17 mouse cellular contexts compared by ENCODE assay signal in genomic region chr14:21096279-21096678, GRCm38 (mm10). TPM values are rescaled to one million over a fixed set of nuclear protein-coding genes. Genes with fewer than 3 reads are reported as not detected.
DNase-seq lines count a peak whose midpoint lies in the region; ATAC-seq and TF ChIP-seq lines count a peak whose summit lies in the region.
"Had no signal": no experiment of that assay in that cellular context is flagged by ENCODE, and none has a peak within 500 bp of the region (broad histone marks: within the 10 kb centered on the region; RNA-seq: fewer than 3 reads in every experiment).

No protein-coding gene starts in this region.

- H3K27ac ChIP-seq in stomach, embryonic 15.5 days = peak overlapping the region; percentile 45; the same call in 1 of the 2 replicates
- H3K27ac ChIP-seq in stomach, postnatal 0 days (replicated peaks) = no peak overlapping the region
- H3K27ac ChIP-seq in intestine, postnatal 0 days (ENCODE audit: low read depth, low read length) = peak overlapping the region; percentile 64
- peak overlapping the region; percentile 80 for H3K27ac ChIP-seq in liver, postnatal 0 days (ENCODE audit: low read depth)
- H3K27ac ChIP-seq: embryonic facial prominence, embryonic 12.5 days; forebrain, embryonic 15.5 days; hindbrain, embryonic 10.5 days; hindbrain, embryonic 14.5 days had no signal

- H3K4me2 ChIP-seq in stomach, embryonic 15.5 days = no peak overlapping the region; the same call in 1 of the 2 replicates
- no peak overlapping the region for H3K4me2 ChIP-seq in stomach, postnatal 0 days (replicated peaks; ENCODE audit: low read depth)
- peak overlapping the region; percentile 41; the same call in 1 of the 2 replicates for H3K4me2 ChIP-seq in intestine, postnatal 0 days (replicated peaks; ENCODE audit: low read depth)
- H3K4me2 ChIP-seq in liver, postnatal 0 days (ENCODE audit: low read depth, low read length) = no peak overlapping the region
- H3K4me2 ChIP-seq: embryonic facial prominence, embryonic 12.5 days; forebrain, embryonic 15.5 days; heart, embryonic 12.5 days; hindbrain, embryonic 14.5 days had no signal

- H3K9ac ChIP-seq in stomach, embryonic 15.5 days = no peak overlapping the region
- H3K9ac ChIP-seq in stomach, postnatal 0 days (ENCODE audit: low read length) = no peak overlapping the region
- no peak overlapping the region for H3K9ac ChIP-seq in intestine, postnatal 0 days (ENCODE audit: low read depth, low read length)
- no peak overlapping the region for H3K9ac ChIP-seq in liver, postnatal 0 days (replicated peaks)
- H3K9ac ChIP-seq: embryonic facial prominence, embryonic 12.5 days; forebrain, embryonic 15.5 days; heart, embryonic 12.5 days; hindbrain, embryonic 14.5 days had no signal

- H3K36me3 ChIP-seq in stomach, embryonic 15.5 days = peaks cover 3% of the 10 kb centered on the region; the same call in 1 of the 2 replicates
- H3K36me3 ChIP-seq in stomach, postnatal 0 days (ENCODE audit: control insufficient read depth, insufficient read depth, low read length) = no peaks in the 10 kb centered on the region; the same call in 1 of the 2 replicates
- H3K36me3 ChIP-seq in intestine, postnatal 0 days (ENCODE audit: control insufficient read depth, insufficient read depth) = no peaks in the 10 kb centered on the region
- peaks cover 14% of the 10 kb centered on the region for H3K36me3 ChIP-seq in liver, postnatal 0 days (replicated peaks; ENCODE audit: insufficient read depth, low read length)

- H3K4me3 ChIP-seq in stomach, embryonic 15.5 days (replicated peaks) = no peak overlapping the region
- H3K4me3 ChIP-seq in stomach, postnatal 0 days (ENCODE audit: low read depth, low read length) = no peak overlapping the region
- H3K4me3 ChIP-seq in intestine, postnatal 0 days (ENCODE audit: low read depth, low read length) = no peak overlapping the region
- H3K4me3 ChIP-seq in liver, postnatal 0 days (ENCODE audit: low read depth, low read length) = no peak overlapping the region
- H3K4me3 ChIP-seq: embryonic facial prominence, embryonic 12.5 days; forebrain, embryonic 15.5 days; heart, embryonic 12.5 days; hindbrain, embryonic 10.5 days had no signal

- no peak for DNase-seq in stomach, postnatal 0 days (ENCODE audit: low spot score)
- no peak for DNase-seq in liver, postnatal 0 days
- DNase-seq in adrenal gland, postnatal 10 days = no peak
- no peak for DNase-seq in adrenal gland, postnatal 36 days
- DNase-seq in ovary, postnatal 36 days (ENCODE audit: low spot score) = no peak
- DNase-seq: cerebellum, adult 11 months; cerebellum, adult 9-10 months; cerebellum, postnatal 25 days; gastrocnemius, postnatal 36 days; heart, adult 18-20 months had no signal

- no peaks in the 10 kb centered on the region for H3K9me3 ChIP-seq in stomach, embryonic 15.5 days
- H3K9me3 ChIP-seq in stomach, postnatal 0 days (ENCODE audit: control insufficient read depth, low read length) = no peaks in the 10 kb centered on the region
- no peaks in the 10 kb centered on the region for H3K9me3 ChIP-seq in intestine, postnatal 0 days (ENCODE audit: control insufficient read depth)
- H3K9me3 ChIP-seq in liver, postnatal 0 days (ENCODE audit: low read length) = no peaks in the 10 kb centered on the region
- H3K9me3 ChIP-seq: embryonic facial prominence, embryonic 12.5 days; forebrain, embryonic 15.5 days; heart, embryonic 12.5 days; hindbrain, embryonic 10.5 days had no signal

- TF ChIP-seq EP300 in stomach, postnatal 0 days (optimal IDR thresholded peaks at IDR 0.05) = no peak
- TF ChIP-seq EP300 in liver, postnatal 0 days (IDR thresholded peaks at IDR 0.05; ENCODE audit: low read depth) = no peak

- no peak for TF ChIP-seq CTCF in stomach, postnatal 0 days (IDR thresholded peaks at IDR 0.05; ENCODE audit: low read depth)
- TF ChIP-seq CTCF in intestine, postnatal 0 days (IDR thresholded peaks at IDR 0.05; ENCODE audit: low read depth) = no peak
- TF ChIP-seq CTCF in liver, postnatal 0 days (IDR thresholded peaks at IDR 0.05; ENCODE audit: low read depth) = no peak

- ATAC-seq in stomach, embryonic 15.5 days (ENCODE audit: insufficient read depth, low FRiP score, low read depth) = no peak; the same call in 1 of the 2 replicates
- ATAC-seq in stomach, postnatal 0 days (ENCODE audit: low FRiP score, low TSS enrichment) = no peak
- ATAC-seq in intestine, postnatal 0 days = peak; percentile 29; the same call in 1 of the 2 replicates
- ATAC-seq in liver, postnatal 0 days = 0 out of 2 replicates have a peak, but pooled peaks have one; percentile 14
- ATAC-seq: forebrain, embryonic 15.5 days had no signal

- H3K4me1 ChIP-seq in stomach, embryonic 15.5 days = no peaks in the 10 kb centered on the region
- no peaks in the 10 kb centered on the region for H3K4me1 ChIP-seq in stomach, postnatal 0 days (replicated peaks; ENCODE audit: control insufficient read depth, insufficient read depth)
- H3K4me1 ChIP-seq in intestine, postnatal 0 days (replicated peaks; ENCODE audit: control insufficient read depth, insufficient read depth, low read length) = 0 out of 2 replicates have a peak, but pooled peaks cover 2% of the 10 kb centered on the region
- peaks cover 13% of the 10 kb centered on the region for H3K4me1 ChIP-seq in liver, postnatal 0 days (ENCODE audit: insufficient read depth)

- H3K27me3 ChIP-seq in stomach, embryonic 15.5 days (replicated peaks) = no peaks in the 10 kb centered on the region
- no peaks in the 10 kb centered on the region for H3K27me3 ChIP-seq in stomach, postnatal 0 days (ENCODE audit: control insufficient read depth, insufficient read depth, low read length)
- H3K27me3 ChIP-seq in intestine, postnatal 0 days (replicated peaks; ENCODE audit: control insufficient read depth, insufficient read depth, low read length) = no peaks in the 10 kb centered on the region
- H3K27me3 ChIP-seq in liver, postnatal 0 days (ENCODE audit: insufficient read depth, low read length) = no peaks in the 10 kb centered on the region
- H3K27me3 ChIP-seq: embryonic facial prominence, embryonic 12.5 days; forebrain, embryonic 15.5 days; heart, embryonic 12.5 days had no signal

RNA-seq across cellular contexts. Expression of gene Adk, which starts 43.9 kb away (rescaled TPM):
- 167 and 178 TPM in 2 replicates for polyA plus RNA-seq in stomach, embryonic 15.5 days (2015; fragmentation: Nextera tagmentation; extraction: Ambion mirVana)
- polyA plus RNA-seq in stomach, postnatal 0 days (2015; fragmentation: Nextera tagmentation; extraction: Ambion mirVana) = 106 and 110 TPM in 2 replicates
- polyA plus RNA-seq in intestine, postnatal 0 days (2015; fragmentation: Nextera tagmentation; extraction: Ambion mirVana) = 240 and 254 TPM in 2 replicates
- polyA plus RNA-seq in liver, postnatal 0 days (2015; fragmentation: Nextera tagmentation; extraction: Ambion mirVana) = 467 and 475 TPM in 2 replicates
- total RNA-seq in adrenal gland, postnatal 10 days (2021) = 100 to 1,000 TPM; 120 to 147 TPM
- 100 to 1,000 TPM; 114 to 134 TPM for total RNA-seq in adrenal gland, postnatal 36 days (2021)

RNA-seq across cellular contexts. Expression of gene Ap3m1, which starts 44.0 kb away (rescaled TPM):
- polyA plus RNA-seq in stomach, embryonic 15.5 days (2015; fragmentation: Nextera tagmentation; extraction: Ambion mirVana) = 60.2 and 63.8 TPM in 2 replicates
- polyA plus RNA-seq in stomach, postnatal 0 days (2015; fragmentation: Nextera tagmentation; extraction: Ambion mirVana) = 42.7 and 46.8 TPM in 2 replicates
- polyA plus RNA-seq in intestine, postnatal 0 days (2015; fragmentation: Nextera tagmentation; extraction: Ambion mirVana) = 58.8 and 60.0 TPM in 2 replicates
- polyA plus RNA-seq in liver, postnatal 0 days (2015; fragmentation: Nextera tagmentation; extraction: Ambion mirVana) = 23.5 and 28.6 TPM in 2 replicates
- 10 to 100 TPM; 72.5 to 74.6 TPM for total RNA-seq in adrenal gland, postnatal 10 days (2021)
- total RNA-seq in adrenal gland, postnatal 36 days (2021) = 10 to 100 TPM; 97.2 to 98.8 TPM

Comparison
In these comparisons a context has a peak if more than half of its experiments do, and no peak if none do; other contexts are left out.
1. ATAC-seq: peak in intestine, postnatal 0 days (single experiment) and liver, postnatal 0 days (single experiment); none in stomach, embryonic 15.5 days (single experiment) and stomach, postnatal 0 days (single experiment).